Mouse (Mus musculus) spleen, postnatal 4 days (tissue): Measurements from ENCODE around the gene Gm9803.

Experiments
- DNase-seq, 2 experiments: peaks; one replicate each; pipeline ENCODE4 v3.0.0; 2022; ENCODE audit warnings: low spot score in 2 of 2

The Gm9803 gene

GRCm38 (mm10) chr10:43512976-43513375 lies 10.9 kb upstream of the Gm9803 start:
- no peak for DNase-seq

GRCm38 (mm10) chr10:43516992-43517660 lies 6.8 kb upstream of the Gm9803 start:
- DNase-seq = no peak

DNA sequence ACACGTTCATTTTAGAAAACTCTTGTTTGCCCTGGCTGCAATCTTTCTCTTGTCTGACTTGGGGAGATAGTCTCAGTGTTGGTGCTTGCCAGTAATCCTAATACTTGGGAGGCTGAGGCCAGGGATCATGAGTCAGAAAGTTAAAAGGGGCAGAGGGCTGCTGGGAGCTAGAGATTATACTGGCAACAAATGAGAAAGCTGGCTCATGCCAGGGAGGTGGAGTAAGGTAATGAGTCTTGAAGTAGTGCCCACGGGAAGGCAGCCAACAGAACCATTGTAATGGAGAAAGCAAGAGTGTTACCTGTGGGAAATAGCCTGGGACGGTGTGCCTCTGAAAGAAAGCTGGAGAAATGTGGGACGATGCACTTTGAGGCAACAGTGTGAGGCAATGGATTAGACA lies 6.0 kb upstream of the Gm9803 start:
- no peak for DNase-seq

- DNase-seq = no peak
These were observed 5.5 kb upstream of the Gm9803 start for GRCm38 (mm10) chr10:43518368-43518767.

- DNase-seq = no peak
These were observed 3.9 kb upstream of the Gm9803 start for GRCm38 (mm10) chr10:43519977-43520376.

- no peak for DNase-seq
These were observed 3.7 kb downstream of the Gm9803 start for GRCm38 (mm10) chr10:43527283-43528269.

- no peak for DNase-seq
These were observed 10.5 kb downstream of the Gm9803 start for GRCm38 (mm10) chr10:43534382-43534781.

DNA sequence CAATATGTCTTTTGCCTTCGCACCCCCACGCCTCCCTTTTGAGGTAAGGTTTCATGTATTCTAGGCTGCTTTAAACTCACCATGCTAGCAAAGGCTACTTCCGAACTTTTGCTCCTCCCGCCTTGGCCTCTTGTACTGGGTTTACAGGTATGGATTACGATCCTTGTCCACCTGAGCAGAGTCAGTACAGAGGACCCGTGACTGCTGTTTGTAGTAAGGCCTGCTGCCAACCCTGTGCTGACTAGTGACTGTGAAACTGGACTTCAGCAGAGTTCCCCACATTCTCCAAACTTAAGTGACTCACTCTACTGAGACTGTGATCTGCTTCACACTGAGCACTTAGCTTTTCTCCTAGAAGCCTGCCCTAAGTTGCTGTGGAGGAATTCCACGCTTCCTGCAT lies 13.8 kb downstream of the Gm9803 start:
- no peak for DNase-seq

DNA sequence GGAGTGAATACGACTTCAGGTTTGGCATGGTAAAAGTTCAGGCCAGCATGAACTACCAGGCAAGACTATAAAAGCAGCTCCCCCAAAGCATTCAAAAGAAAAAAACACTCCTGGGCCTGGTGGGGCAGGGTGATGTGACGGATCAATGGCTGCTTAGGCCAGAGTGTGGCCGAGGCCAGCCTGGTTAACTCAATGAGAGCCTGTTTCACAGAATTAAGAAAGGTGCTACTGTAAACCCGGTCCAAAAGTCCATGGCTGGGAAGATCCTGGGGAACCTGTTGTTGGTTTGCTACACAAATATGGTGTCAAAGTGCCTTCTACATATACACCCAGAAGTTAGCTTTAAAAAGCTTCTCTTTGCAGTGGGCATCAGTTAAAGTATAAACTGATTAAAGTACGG lies 14.9 kb downstream of the Gm9803 start:
- no peak for DNase-seq

DNA sequence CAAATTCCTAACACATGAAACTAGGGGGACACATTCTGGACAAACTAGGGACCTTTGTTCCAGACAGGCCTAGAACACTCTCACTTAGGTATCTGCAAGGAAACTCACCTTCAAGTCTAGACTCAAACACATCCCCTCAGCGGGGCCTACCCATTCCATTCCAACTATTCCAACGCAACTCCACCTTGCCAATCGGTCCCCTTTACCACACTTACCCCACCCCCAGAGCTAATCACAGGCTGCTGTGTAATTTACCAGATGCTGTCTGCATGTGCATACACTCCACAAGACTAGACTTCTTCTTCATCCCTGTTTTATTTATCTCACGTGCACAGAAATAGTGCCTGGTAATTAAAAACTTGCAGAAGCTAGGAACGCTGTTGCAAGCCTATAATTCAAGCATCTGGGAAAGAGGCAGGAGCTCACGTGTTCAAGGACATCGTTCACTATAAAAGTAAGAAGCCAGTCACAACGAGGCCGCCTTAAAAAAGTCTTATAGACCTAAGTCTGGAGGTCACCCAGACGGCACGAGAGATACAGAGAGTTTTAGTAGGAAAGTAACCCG lies 15.9 kb downstream of the Gm9803 start:
- DNase-seq = no peak

DNA sequence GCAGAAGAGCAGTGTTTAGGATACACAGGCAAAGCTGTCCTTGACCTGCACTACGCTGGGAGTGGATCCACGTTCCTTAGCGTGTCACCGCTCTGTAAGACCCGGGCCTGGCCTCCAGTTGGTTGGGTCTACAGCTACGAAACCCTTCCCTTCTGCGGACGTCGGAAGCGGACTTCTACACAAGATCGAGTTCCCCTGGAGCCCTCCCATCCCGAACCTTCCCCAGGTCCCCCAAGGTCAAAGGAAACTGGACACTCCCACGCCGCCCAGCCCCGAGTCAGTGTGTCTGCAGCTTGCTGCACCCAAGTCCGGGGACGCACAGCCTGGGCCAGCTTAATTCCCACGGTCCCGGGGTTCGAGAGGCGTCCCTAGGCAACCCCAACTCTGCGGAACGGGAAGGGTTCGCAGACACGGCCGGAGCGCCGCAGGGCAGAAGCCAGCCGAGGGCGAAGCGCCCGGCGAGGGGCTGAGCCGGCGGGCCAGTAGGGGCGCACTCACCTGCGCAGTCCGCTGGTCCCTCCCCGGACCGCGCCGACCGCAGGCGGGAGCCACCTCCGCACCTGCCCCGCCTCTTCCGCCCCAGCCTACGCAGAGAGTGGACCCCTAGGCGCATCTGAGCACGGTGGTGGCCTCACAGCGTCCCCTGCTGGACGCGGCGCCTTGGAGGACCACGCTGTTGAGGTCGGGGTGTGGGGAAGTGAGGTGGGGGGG lies 16.7 kb downstream of the Gm9803 start, which contains the start of gene 1700021F05Rik:
Gene 1700021F05Rik, minus strand, starts transcription at position 553 of the 711 bp plus-strand sequence.
- peak; percentile 94 to 98 for DNase-seq

GRCm38 (mm10) chr10:43541153-43541544 lies 17.3 kb downstream of the Gm9803 start:
- no peak for DNase-seq

DNA sequence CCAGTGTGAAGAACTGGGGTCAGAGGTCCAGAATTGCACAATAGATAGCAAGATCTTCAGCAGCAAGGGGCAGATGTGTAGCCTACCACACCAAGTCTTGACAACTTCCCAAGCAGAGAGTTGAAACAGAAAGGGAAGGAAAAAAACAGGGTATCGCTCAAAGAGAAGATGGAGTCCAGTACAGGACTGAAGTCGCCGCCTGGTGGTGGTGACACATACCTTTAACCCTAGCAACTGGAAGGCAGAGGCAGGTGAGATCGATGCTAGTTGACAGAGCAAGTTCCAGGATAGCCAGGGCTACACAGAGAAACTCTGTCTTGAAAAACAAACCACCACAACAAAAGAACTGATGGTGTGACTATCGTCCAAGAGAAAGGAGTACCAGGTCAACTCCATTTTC lies 25.5 kb downstream of the Gm9803 start:
- no peak for DNase-seq

- DNase-seq = no peak
These were observed 27.0 kb downstream of the Gm9803 start for GRCm38 (mm10) chr10:43550923-43551322.

DNA sequence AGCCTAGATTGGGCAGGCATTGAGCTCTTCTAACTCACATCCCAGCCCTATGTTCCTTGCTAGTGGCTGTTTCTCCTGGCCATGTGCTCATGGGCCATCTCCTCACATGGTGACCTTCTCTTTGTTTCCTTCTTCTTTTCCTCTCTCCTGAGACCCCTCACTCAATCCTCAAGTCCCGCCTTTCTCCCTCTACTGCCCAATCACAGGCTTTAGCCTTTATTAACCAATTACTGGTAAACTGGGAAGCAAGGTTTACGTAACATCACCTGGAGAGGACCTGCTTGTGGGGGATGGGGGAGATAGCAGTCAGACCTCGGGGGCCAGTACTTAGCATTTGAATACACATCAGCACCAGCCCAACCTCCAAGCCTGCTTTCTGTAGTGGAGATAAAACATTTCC lies 27.5 kb downstream of the Gm9803 start:
- no peak for DNase-seq

DNA sequence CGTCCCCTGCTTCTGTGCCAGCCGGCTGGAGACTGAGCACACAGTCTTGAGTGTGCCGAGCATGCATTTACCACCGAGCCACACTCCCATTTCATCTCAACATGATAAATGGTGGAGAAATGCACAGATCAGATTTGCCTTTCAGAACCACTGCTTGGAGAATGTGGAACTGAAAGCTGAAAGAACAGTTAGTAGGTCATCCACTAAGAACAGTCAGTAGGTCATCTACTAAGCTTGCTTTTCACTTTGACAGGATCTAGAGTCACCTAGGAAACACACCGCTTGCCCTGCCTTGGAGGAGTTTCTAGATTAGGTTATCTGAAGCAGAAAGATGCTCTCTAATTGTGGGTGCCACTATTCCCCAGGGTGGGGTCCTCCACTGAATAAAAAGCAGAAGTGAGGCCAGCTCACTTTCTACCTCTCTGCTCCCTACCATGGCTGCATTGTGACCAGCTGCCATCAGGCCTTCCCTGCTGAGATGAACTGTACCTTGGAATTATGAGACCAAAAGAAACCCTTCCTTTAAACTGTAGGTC lies 33.8 kb downstream of the Gm9803 start:
- DNase-seq = no peak

- no peak for DNase-seq
These were observed 35.4 kb downstream of the Gm9803 start for GRCm38 (mm10) chr10:43559313-43559712.

- no peak for DNase-seq
These were observed 36.9 kb downstream of the Gm9803 start for GRCm38 (mm10) chr10:43560765-43561164.

DNA sequence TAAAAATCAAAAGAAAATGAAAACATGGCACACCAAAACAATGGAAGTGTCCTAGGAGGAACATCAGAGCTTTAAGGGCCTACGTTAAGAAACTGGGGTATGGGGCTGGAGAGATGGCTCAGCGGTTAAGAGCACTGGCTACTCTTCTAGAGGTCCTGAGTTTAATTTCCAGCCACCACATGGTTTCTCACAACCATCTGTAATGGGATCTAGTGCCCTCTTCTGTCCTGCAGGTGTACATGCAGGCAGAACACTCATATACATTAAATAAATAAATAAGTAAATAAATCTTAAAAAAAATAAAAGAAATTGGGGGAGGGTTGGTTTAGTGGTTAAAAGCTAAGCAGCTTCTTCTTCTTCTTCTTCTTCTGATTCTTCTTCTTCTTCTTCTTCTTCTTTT lies 37.4 kb downstream of the Gm9803 start:
- DNase-seq = no peak
